Mouse (Mus musculus) limb, embryonic 14.5 days (tissue): Measurements from ENCODE around the gene Prrx2. TPM values are rescaled to one million over a fixed set of nuclear protein-coding genes. Genes with fewer than 3 reads are reported as not detected.

Experiments
- ATAC-seq: fragments of 200-750 bp; cut with Nextera tagmentation; 2 replicates; pipeline ENCODE4 v1.8.0; 2017; ENCODE audit warnings: low read depth, moderate number of reproducible peaks, moderate TSS enrichment; ENCODE audit not compliant: low FRiP score
- DNase-seq: peaks from one replicate; pipeline ENCODE4 v3.0.0-alpha.2; 2015; ENCODE audit warnings: low spot score
- H3K27ac ChIP-seq: fragments of 300-500 bp; sonication (generic); replicated peaks from 2 replicates; pipeline ENCODE4 v1.5.1; 2014; ENCODE audit warnings: low read depth, mild to moderate bottlenecking, low read length, moderate library complexity, mixed read lengths
- H3K27me3 ChIP-seq: fragments of 300-500 bp; sonication (generic); 2 replicates; pipeline ENCODE4 v1.6.1; 2014; ENCODE audit warnings: low read length, mixed read lengths; ENCODE audit not compliant: control insufficient read depth, insufficient read depth
- H3K36me3 ChIP-seq: fragments of 300-500 bp; sonication (generic); 2 replicates; pipeline ENCODE4 v1.6.1; 2014; ENCODE audit warnings: mild to moderate bottlenecking, low read length, moderate library complexity, mixed read lengths; ENCODE audit not compliant: control insufficient read depth, insufficient read depth
- H3K4me1 ChIP-seq: fragments of 300-500 bp; sonication (generic); 2 replicates; pipeline ENCODE4 v1.6.1; 2014; ENCODE audit warnings: antibody characterized with exemption, low read length, mixed read lengths; ENCODE audit not compliant: control insufficient read depth, insufficient read depth
- H3K4me2 ChIP-seq: fragments of 300-500 bp; sonication (generic); replicated peaks from 2 replicates; pipeline ENCODE4 v1.6.1; 2014; ENCODE audit warnings: low read depth, mild to moderate bottlenecking, low read length, moderate library complexity; ENCODE audit not compliant: severe bottlenecking
- H3K4me3 ChIP-seq: fragments of 300-500 bp; sonication (generic); replicated peaks from 2 replicates; pipeline ENCODE4 v1.5.1; 2014; ENCODE audit warnings: low read length
- H3K9ac ChIP-seq: fragments of 300-500 bp; sonication (generic); 2 replicates; pipeline ENCODE4 v1.6.1; 2014; ENCODE audit warnings: mild to moderate bottlenecking, low read depth, low read length, moderate library complexity; ENCODE audit not compliant: severe bottlenecking
- H3K9me3 ChIP-seq: fragments of 300-500 bp; sonication (generic); 2 replicates; pipeline ENCODE4 v1.6.1; 2016; ENCODE audit warnings: low read length; ENCODE audit not compliant: control insufficient read depth
- POLR2A ChIP-seq: fragments of 200-500 bp; IDR thresholded peaks from 2 replicates; pipeline ENCODE4 v1.8.0; 2012; ENCODE audit warnings: inconsistent platforms, mild to moderate bottlenecking, moderate library complexity, borderline replicate concordance; ENCODE audit not compliant: insufficient read depth, insufficient read length; ENCODE audit errors: extremely low read depth
- WGBS: fragments of 180-500 bp; shearing (Covaris S2); extraction: QIAGEN DNeasy Blood & Tissue Kit; methylation state at CpG from one replicate; pipeline ENCODE4 v1.1.7; 2014; 5-methylcytosine and 5-hydroxymethylcytosine counted together
- polyA plus RNA-seq, 2 experiments: library from polyadenylated mRNA; depleted of rRNA in 1 of 2; stranded (reverse) in 1 of 2; unstranded in 1 of 2; fragments of >200 nt; fragmentation: Nextera tagmentation in 1 of 2; extraction: Ambion mirVana in 1 of 2; gene quantifications; 2 replicates each; pipeline versions ENCODE4 v1.2.1 to v1.2.3; 2012 to 2014

Prrx2 gene
- polyA plus RNA-seq, 2 experiments: 93.1 to 176 TPM

GRCm38 (mm10) chr2:30925181-30925580, 90.4 kb downstream of the Prrx2 start:
- no peak for ATAC-seq
- Histone ChIP-seq H3K4me1 (peaks cover 11% of the 10 kb centered on the region), H3K9ac (no peak overlapping the region), H3K4me3 (no peak overlapping the region), H3K36me3 (no peaks in the 10 kb centered on the region), H3K27ac (no peak overlapping the region), H3K4me2 (no peak overlapping the region), H3K27me3 (no peaks in the 10 kb centered on the region), H3K9me3 (no peaks in the 10 kb centered on the region)
- no peak for TF ChIP-seq POLR2A
- no peak for DNase-seq
- 85% methylated on average over 4 of the region's 4 CpGs for WGBS

GRCm38 (mm10) chr2:30926381-30926780, 91.6 kb downstream of the Prrx2 start:
- Histone ChIP-seq H3K9me3 (no peaks in the 10 kb centered on the region), H3K27me3 (no peaks in the 10 kb centered on the region), H3K9ac (no peak overlapping the region), H3K4me2 (no peak overlapping the region), H3K36me3 (no peaks in the 10 kb centered on the region), H3K4me1 (peaks cover 11% of the 10 kb centered on the region), H3K4me3 (no peak overlapping the region), H3K27ac (no peak overlapping the region)
- TF ChIP-seq POLR2A: no peak
- WGBS: 79% methylated on average over 4 of the region's 4 CpGs
- ATAC-seq: no peak
- DNase-seq: no peak

- no peak for ATAC-seq
- TF ChIP-seq POLR2A: no peak
- DNase-seq: no peak
These were observed 92.5 kb downstream of the Prrx2 start for GRCm38 (mm10) chr2:30927151-30927781.

GRCm38 (mm10) chr2:30927844-30928628, 93.3 kb downstream of the Prrx2 start:
- peak; percentile 86 for DNase-seq
- no peak overlapping the region for H3K4me3 ChIP-seq
- no peaks in the 10 kb centered on the region for H3K27me3 ChIP-seq
- ATAC-seq: peak; percentile 69; the same call in 1 of the 2 replicates
- 18% methylated on average over 14 of the region's 14 CpGs for WGBS
- H3K36me3 ChIP-seq: no peaks in the 10 kb centered on the region
- no peaks in the 10 kb centered on the region for H3K9me3 ChIP-seq
- no peak for TF ChIP-seq POLR2A
- no peak overlapping the region for H3K4me2 ChIP-seq
- no peak overlapping the region for H3K9ac ChIP-seq
- no peak overlapping the region for H3K27ac ChIP-seq
- H3K4me1 ChIP-seq: peaks cover 11% of the 10 kb centered on the region

More at GRCm38 (mm10) chr2:30927151-30927781, 92.5 kb downstream of the Prrx2 start:
- Histone ChIP-seq H3K4me1 (peaks cover 11% of the 10 kb centered on the region), H3K27me3 (no peaks in the 10 kb centered on the region), H3K4me2 (no peak overlapping the region), H3K4me3 (no peak overlapping the region), H3K9me3 (no peaks in the 10 kb centered on the region), H3K9ac (no peak overlapping the region), H3K36me3 (no peaks in the 10 kb centered on the region), H3K27ac (no peak overlapping the region)
- 51% methylated on average over 9 of the region's 9 CpGs for WGBS

GRCm38 (mm10) chr2:30928893-30929482, 94.2 kb downstream of the Prrx2 start:
- ATAC-seq (0 out of 2 replicates have a peak, but pooled peaks have one; percentile 15), DNase-seq (peak; percentile 3)
- Histone ChIP-seq H3K9me3 (no peaks in the 10 kb centered on the region), H3K27ac (no peak overlapping the region), H3K4me1 (peaks cover 11% of the 10 kb centered on the region), H3K36me3 (no peaks in the 10 kb centered on the region), H3K4me3 (peak overlapping the region; percentile 21; the same call in 1 of the 2 replicates), H3K4me2 (peak overlapping the region; percentile 49), H3K9ac (no peak overlapping the region), H3K27me3 (no peaks in the 10 kb centered on the region)
- WGBS: 29% methylated on average over 12 of the region's 12 CpGs
- TF ChIP-seq POLR2A: no peak
